Mouse (Mus musculus): ENCODE data around the gene Fam3b. TPM values are rescaled to one million over a fixed set of nuclear protein-coding genes. Genes with fewer than 3 reads are reported as not detected.

The Fam3b gene
- polyA plus RNA-seq, 1 experiment, result not detected

GRCm38 (mm10) chr16:97441967-97442366 is 72.6 kb downstream of the Fam3b start:
- 61% methylated on average over 9 of the region's 9 CpGs for WGBS
- H3K4me3 ChIP-seq (ENCODE audit: insufficient read depth, low read depth, low read length), result no peak overlapping the region
- no peaks in the 10 kb centered on the region for H3K4me1 ChIP-seq (ENCODE audit: control insufficient read depth, insufficient read depth, low read length)
- no peak overlapping the region for H3K27ac ChIP-seq (ENCODE audit: insufficient read depth, low read depth, low read length)
- TF ChIP-seq CTCF (IDR thresholded peaks at IDR 0.05; ENCODE audit: insufficient read depth, low read depth, low read length) (no peak), POLR2A (IDR thresholded peaks at IDR 0.05; ENCODE audit: insufficient read depth, low read depth, low read length) (no peak)

GRCm38 (mm10) chr16:97438191-97438590 is 76.4 kb downstream of the Fam3b start:
- H3K4me3 ChIP-seq (ENCODE audit: insufficient read depth, low read depth, low read length), result no peak overlapping the region
- TF ChIP-seq CTCF (IDR thresholded peaks at IDR 0.05; ENCODE audit: insufficient read depth, low read depth, low read length) (no peak), POLR2A (IDR thresholded peaks at IDR 0.05; ENCODE audit: insufficient read depth, low read depth, low read length) (no peak)
- H3K27ac ChIP-seq (ENCODE audit: insufficient read depth, low read depth, low read length), result no peak overlapping the region
- WGBS, result 80% methylated on average over 3 of the region's 3 CpGs
- no peaks in the 10 kb centered on the region for H3K4me1 ChIP-seq (ENCODE audit: control insufficient read depth, insufficient read depth, low read length)

GRCm38 (mm10) chr16:97437448-97438056 is 77.1 kb downstream of the Fam3b start:
- no peak for TF ChIP-seq POLR2A (IDR thresholded peaks at IDR 0.05; ENCODE audit: insufficient read depth, low read depth, low read length)
- no peak for TF ChIP-seq CTCF (IDR thresholded peaks at IDR 0.05; ENCODE audit: insufficient read depth, low read depth, low read length)
- no peak overlapping the region for H3K4me3 ChIP-seq (ENCODE audit: insufficient read depth, low read depth, low read length)
- WGBS, result 43% methylated on average over 1 of the region's 1 CpGs
- no peak overlapping the region for H3K27ac ChIP-seq (ENCODE audit: insufficient read depth, low read depth, low read length)
- H3K4me1 ChIP-seq (ENCODE audit: control insufficient read depth, insufficient read depth, low read length), result no peaks in the 10 kb centered on the region

- no peaks in the 10 kb centered on the region for H3K4me1 ChIP-seq (ENCODE audit: control insufficient read depth, insufficient read depth, low read length)
- TF ChIP-seq POLR2A (IDR thresholded peaks at IDR 0.05; ENCODE audit: insufficient read depth, low read depth, low read length) (no peak), CTCF (IDR thresholded peaks at IDR 0.05; ENCODE audit: insufficient read depth, low read depth, low read length) (no peak)
- no peak overlapping the region for H3K27ac ChIP-seq (ENCODE audit: insufficient read depth, low read depth, low read length)
- 94% methylated on average over 2 of the region's 2 CpGs for WGBS
- H3K4me3 ChIP-seq (ENCODE audit: insufficient read depth, low read depth, low read length), result no peak overlapping the region
Measured at GRCm38 (mm10) chr16:97434206-97434605, 80.4 kb downstream of the Fam3b start.

GRCm38 (mm10) chr16:97431328-97431727 is 83.3 kb downstream of the Fam3b start:
- 58% methylated on average over 4 of the region's 4 CpGs for WGBS
- Histone ChIP-seq H3K4me3 (ENCODE audit: insufficient read depth, low read depth, low read length) (no peak overlapping the region), H3K4me1 (ENCODE audit: control insufficient read depth, insufficient read depth, low read length) (no peaks in the 10 kb centered on the region), H3K27ac (ENCODE audit: insufficient read depth, low read depth, low read length) (no peak overlapping the region)
- TF ChIP-seq POLR2A (IDR thresholded peaks at IDR 0.05; ENCODE audit: insufficient read depth, low read depth, low read length) (no peak), CTCF (IDR thresholded peaks at IDR 0.05; ENCODE audit: insufficient read depth, low read depth, low read length) (no peak)

GRCm38 (mm10) chr16:97430091-97430490 is 84.5 kb downstream of the Fam3b start:
- WGBS, result 95% methylated on average over 4 of the region's 4 CpGs
- TF ChIP-seq CTCF (IDR thresholded peaks at IDR 0.05; ENCODE audit: insufficient read depth, low read depth, low read length) (no peak), POLR2A (IDR thresholded peaks at IDR 0.05; ENCODE audit: insufficient read depth, low read depth, low read length) (no peak)
- Histone ChIP-seq H3K4me1 (ENCODE audit: control insufficient read depth, insufficient read depth, low read length) (no peaks in the 10 kb centered on the region), H3K27ac (ENCODE audit: insufficient read depth, low read depth, low read length) (no peak overlapping the region), H3K4me3 (ENCODE audit: insufficient read depth, low read depth, low read length) (no peak overlapping the region)

GRCm38 (mm10) chr16:97428026-97428425 is 86.6 kb downstream of the Fam3b start:
- Histone ChIP-seq H3K4me1 (ENCODE audit: control insufficient read depth, insufficient read depth, low read length) (no peaks in the 10 kb centered on the region), H3K4me3 (ENCODE audit: insufficient read depth, low read depth, low read length) (no peak overlapping the region), H3K27ac (ENCODE audit: insufficient read depth, low read depth, low read length) (no peak overlapping the region)
- TF ChIP-seq CTCF (IDR thresholded peaks at IDR 0.05; ENCODE audit: insufficient read depth, low read depth, low read length) (no peak), POLR2A (IDR thresholded peaks at IDR 0.05; ENCODE audit: insufficient read depth, low read depth, low read length) (no peak)
- 90% methylated on average over 3 of the region's 3 CpGs for WGBS

GRCm38 (mm10) chr16:97423627-97424026 is 91.0 kb downstream of the Fam3b start:
- no peak for TF ChIP-seq POLR2A (IDR thresholded peaks at IDR 0.05; ENCODE audit: insufficient read depth, low read depth, low read length)
- no peak for TF ChIP-seq CTCF (IDR thresholded peaks at IDR 0.05; ENCODE audit: insufficient read depth, low read depth, low read length)
- Histone ChIP-seq H3K27ac (ENCODE audit: insufficient read depth, low read depth, low read length) (no peak overlapping the region), H3K4me1 (ENCODE audit: control insufficient read depth, insufficient read depth, low read length) (no peaks in the 10 kb centered on the region), H3K4me3 (ENCODE audit: insufficient read depth, low read depth, low read length) (no peak overlapping the region)
- 95% methylated on average over 1 of the region's 1 CpGs for WGBS

- no peak overlapping the region for H3K4me3 ChIP-seq (ENCODE audit: insufficient read depth, low read depth, low read length)
- no peak for TF ChIP-seq CTCF (IDR thresholded peaks at IDR 0.05; ENCODE audit: insufficient read depth, low read depth, low read length)
- no peak for TF ChIP-seq POLR2A (IDR thresholded peaks at IDR 0.05; ENCODE audit: insufficient read depth, low read depth, low read length)
- no peaks in the 10 kb centered on the region; the same call in 1 of the 2 replicates for H3K4me1 ChIP-seq (ENCODE audit: control insufficient read depth, insufficient read depth, low read length)
- 72% methylated on average over 6 of the region's 6 CpGs for WGBS
- no peak overlapping the region for H3K27ac ChIP-seq (ENCODE audit: insufficient read depth, low read depth, low read length)
Measured at GRCm38 (mm10) chr16:97421671-97422070, 92.9 kb downstream of the Fam3b start.

Other genes starting within 250 kb of the Fam3b start
- not detected in 2 replicates for gene Bace2, start 158.1 kb downstream of the Fam3b start, polyA plus RNA-seq (2012; ENCODE audit: insufficient read depth, insufficient read length, low replicate concordance, missing spikeins)
- gene Mx1, start 51.9 kb downstream of the Fam3b start, polyA plus RNA-seq (2012; ENCODE audit: insufficient read depth, insufficient read length, low replicate concordance, missing spikeins), result not detected in 2 replicates
- not detected in 2 replicates for gene Tmprss2, start 96.4 kb upstream of the Fam3b start, polyA plus RNA-seq (2012; ENCODE audit: insufficient read depth, insufficient read length, low replicate concordance, missing spikeins)
- not detected in 2 replicates for gene Ripk4, start 249.0 kb upstream of the Fam3b start, polyA plus RNA-seq (2012; ENCODE audit: insufficient read depth, insufficient read length, low replicate concordance, missing spikeins)